Mouse (Mus musculus) stomach, postnatal 0 days (tissue): ENCODE data around the gene Hydin. TPM values are rescaled to one million over a fixed set of nuclear protein-coding genes. Genes with fewer than 3 reads are reported as not detected.

ENCODE experiments used
- ATAC-seq: fragments of 200-750 bp; cut with Nextera tagmentation; 2 replicates; pipeline ENCODE4 v1.8.0; 2017; ENCODE audit not compliant: low FRiP score, low TSS enrichment
- DNase-seq: peaks from one replicate; pipeline ENCODE4 v3.0.0-alpha.2; 2016; ENCODE audit warnings: low spot score
- H3K27ac ChIP-seq: fragments of 300-500 bp; sonication (generic); replicated peaks from 2 replicates; pipeline ENCODE4 v1.5.1; 2014; ENCODE audit warnings: mild to moderate bottlenecking, control low read depth
- H3K27me3 ChIP-seq: fragments of 300-500 bp; sonication (generic); 2 replicates; pipeline ENCODE4 v1.6.1; 2014; ENCODE audit warnings: low read length; ENCODE audit not compliant: control insufficient read depth, insufficient read depth
- H3K36me3 ChIP-seq: fragments of 300-500 bp; sonication (generic); 2 replicates; pipeline ENCODE4 v1.6.1; 2014; ENCODE audit warnings: low read length, mixed read lengths; ENCODE audit not compliant: control insufficient read depth, insufficient read depth
- H3K4me1 ChIP-seq: fragments of 300-500 bp; sonication (generic); replicated peaks from 2 replicates; pipeline ENCODE4 v1.6.1; 2014; ENCODE audit warnings: antibody characterized with exemption; ENCODE audit not compliant: control insufficient read depth, insufficient read depth
- H3K4me2 ChIP-seq: fragments of 300-500 bp; sonication (generic); replicated peaks from 2 replicates; pipeline ENCODE4 v1.6.1; 2014; ENCODE audit warnings: low read depth, mild to moderate bottlenecking, control low read depth, moderate library complexity
- H3K4me3 ChIP-seq: fragments of 300-500 bp; sonication (generic); 2 replicates; pipeline ENCODE4 v1.5.1; 2014; ENCODE audit warnings: low read depth, low read length, control low read depth
- H3K9ac ChIP-seq: fragments of 300-500 bp; sonication (generic); 2 replicates; pipeline ENCODE4 v1.6.1; 2014; ENCODE audit warnings: mild to moderate bottlenecking, low read length, control low read depth, mixed read lengths
- H3K9me3 ChIP-seq: fragments of 300-500 bp; sonication (generic); 2 replicates; pipeline ENCODE4 v1.6.1; 2016; ENCODE audit warnings: low read length; ENCODE audit not compliant: control insufficient read depth
- CTCF ChIP-seq: IDR thresholded peaks from 2 replicates; pipeline ENCODE4 v1.5.1; 2016; ENCODE audit warnings: antibody characterized with exemption, low read depth, mild to moderate bottlenecking, moderate library complexity
- EP300 ChIP-seq: optimal IDR thresholded peaks from 2 replicates; pipeline ENCODE3; 2016; ENCODE audit warnings: antibody characterized with exemption
- WGBS: fragments of 180-500 bp; shearing (Covaris S2); extraction: QIAGEN DNeasy Blood & Tissue Kit; methylation state at CpG from one replicate; pipeline ENCODE4 v1.1.7; 2014; 5-methylcytosine and 5-hydroxymethylcytosine counted together
- polyA plus RNA-seq: library from polyadenylated mRNA; unstranded; fragments of >200 nt; fragmentation: Nextera tagmentation; extraction: Ambion mirVana; gene quantifications from 2 replicates; pipeline ENCODE4 v1.2.1, GENCODE M21; 2015

Hydin gene
- 0.05 TPM in 2 replicates for polyA plus RNA-seq

GRCm38 (mm10) chr8:110266741-110267140, at the start of gene Hydin:
TSS of gene Hydin (plus strand) at chr8:110266977.
- H3K9me3 ChIP-seq, result no peaks in the 10 kb centered on the region
- no peaks in the 10 kb centered on the region for H3K36me3 ChIP-seq
- H3K27ac ChIP-seq, result no peak within 1 kb of the TSS
- no peak for TF ChIP-seq EP300
- no peak for TF ChIP-seq CTCF
- peak within 1 kb of the TSS; percentile 19 for H3K4me3 ChIP-seq
- no peak within 1 kb of the TSS for H3K9ac ChIP-seq
- peak within 1 kb of the TSS; percentile 49 for H3K4me2 ChIP-seq
- H3K4me1 ChIP-seq, result no peaks in the 10 kb centered on the region
- no peaks in the 10 kb centered on the region for H3K27me3 ChIP-seq
- under 1% methylated on average over 15 of the region's 15 CpGs for WGBS
- DNase-seq, result peak; percentile 74
- peak; percentile 64; the same call in 1 of the 2 replicates for ATAC-seq

GRCm38 (mm10) chr8:110217198-110217597, 49.6 kb upstream of the Hydin start:
- no peak for TF ChIP-seq CTCF
- no peak for TF ChIP-seq EP300
- Histone ChIP-seq H3K4me3 (peak overlapping the region; percentile 57), H3K4me2 (peak overlapping the region; percentile 74), H3K4me1 (peaks cover 4% of the 10 kb centered on the region; the same call in 1 of the 2 replicates), H3K27ac (no peak overlapping the region), H3K9ac (no peak overlapping the region), H3K36me3 (peaks cover 8% of the 10 kb centered on the region; the same call in 1 of the 2 replicates), H3K9me3 (no peaks in the 10 kb centered on the region), H3K27me3 (no peaks in the 10 kb centered on the region)
- ATAC-seq, result no peak
- no peak for DNase-seq
- WGBS, result 42% methylated on average over 5 of the region's 5 CpGs

GRCm38 (mm10) chr8:110217681-110218131, 49.1 kb upstream of the Hydin start:
- DNase-seq (peak; percentile 100), ATAC-seq (peak; percentile 100)
- peaks cover 4% of the 10 kb centered on the region; the same call in 1 of the 2 replicates for H3K4me1 ChIP-seq
- H3K27me3 ChIP-seq, result no peaks in the 10 kb centered on the region
- H3K9ac ChIP-seq, result peak overlapping the region; percentile 56
- WGBS, result 0% methylated on average over 42 of the region's 43 CpGs
- no peak for TF ChIP-seq EP300
- no peak for TF ChIP-seq CTCF
- H3K9me3 ChIP-seq, result no peaks in the 10 kb centered on the region
- H3K4me2 ChIP-seq, result peak overlapping the region; percentile 74
- H3K4me3 ChIP-seq, result peak overlapping the region; percentile 57
- peaks cover 10% of the 10 kb centered on the region for H3K36me3 ChIP-seq
- H3K27ac ChIP-seq, result 0 out of 2 replicates have a peak overlapping the region, but pooled peaks have one; percentile 18

- peaks cover 4% of the 10 kb centered on the region; the same call in 1 of the 2 replicates for H3K4me1 ChIP-seq
- H3K27ac ChIP-seq, result no peak overlapping the region
- H3K9ac ChIP-seq, result no peak overlapping the region
- peak overlapping the region; percentile 74 for H3K4me2 ChIP-seq
- peak overlapping the region; percentile 57 for H3K4me3 ChIP-seq
- no peaks in the 10 kb centered on the region for H3K27me3 ChIP-seq
- H3K9me3 ChIP-seq, result no peaks in the 10 kb centered on the region
- TF ChIP-seq CTCF, result no peak
- no peak for TF ChIP-seq EP300
- H3K36me3 ChIP-seq, result peaks cover 14% of the 10 kb centered on the region
- DNase-seq (no peak), ATAC-seq (no peak)
- WGBS, result 61% methylated on average over 5 of the region's 5 CpGs
Measured at GRCm38 (mm10) chr8:110218511-110218910, 48.3 kb upstream of the Hydin start.

- H3K4me3 ChIP-seq, result no peak overlapping the region
- H3K4me1 ChIP-seq, result peaks cover 4% of the 10 kb centered on the region; the same call in 1 of the 2 replicates
- TF ChIP-seq CTCF, result no peak
- TF ChIP-seq EP300, result no peak
- 89% methylated on average over 14 of the region's 14 CpGs for WGBS
- H3K27me3 ChIP-seq, result no peaks in the 10 kb centered on the region
- H3K27ac ChIP-seq, result no peak overlapping the region
- no peak overlapping the region for H3K9ac ChIP-seq
- H3K4me2 ChIP-seq, result no peak overlapping the region
- no peak for DNase-seq
- H3K36me3 ChIP-seq, result peaks cover 14% of the 10 kb centered on the region
- no peak for ATAC-seq
- H3K9me3 ChIP-seq, result no peaks in the 10 kb centered on the region
Measured at GRCm38 (mm10) chr8:110220936-110221335, 45.8 kb upstream of the Hydin start.

GRCm38 (mm10) chr8:110230803-110231202, 36.0 kb upstream of the Hydin start:
- no peak for TF ChIP-seq CTCF
- no peak for TF ChIP-seq EP300
- no peaks in the 10 kb centered on the region for H3K9me3 ChIP-seq
- no peaks in the 10 kb centered on the region for H3K27me3 ChIP-seq
- DNase-seq (no peak), ATAC-seq (no peak)
- H3K9ac ChIP-seq, result no peak overlapping the region
- H3K4me1 ChIP-seq, result no peaks in the 10 kb centered on the region
- WGBS, result 58% methylated on average over 6 of the region's 6 CpGs
- H3K4me3 ChIP-seq, result no peak overlapping the region
- H3K4me2 ChIP-seq, result no peak overlapping the region
- no peak overlapping the region for H3K27ac ChIP-seq
- no peaks in the 10 kb centered on the region for H3K36me3 ChIP-seq
